Mouse (Mus musculus): ENCODE results near the gene Ly6g6c. TPM values are rescaled to one million over a fixed set of nuclear protein-coding genes. Genes with fewer than 3 reads are reported as not detected.

Ly6g6c gene
- polyA plus RNA-seq, 1 experiment: 0.18 TPM

DNA sequence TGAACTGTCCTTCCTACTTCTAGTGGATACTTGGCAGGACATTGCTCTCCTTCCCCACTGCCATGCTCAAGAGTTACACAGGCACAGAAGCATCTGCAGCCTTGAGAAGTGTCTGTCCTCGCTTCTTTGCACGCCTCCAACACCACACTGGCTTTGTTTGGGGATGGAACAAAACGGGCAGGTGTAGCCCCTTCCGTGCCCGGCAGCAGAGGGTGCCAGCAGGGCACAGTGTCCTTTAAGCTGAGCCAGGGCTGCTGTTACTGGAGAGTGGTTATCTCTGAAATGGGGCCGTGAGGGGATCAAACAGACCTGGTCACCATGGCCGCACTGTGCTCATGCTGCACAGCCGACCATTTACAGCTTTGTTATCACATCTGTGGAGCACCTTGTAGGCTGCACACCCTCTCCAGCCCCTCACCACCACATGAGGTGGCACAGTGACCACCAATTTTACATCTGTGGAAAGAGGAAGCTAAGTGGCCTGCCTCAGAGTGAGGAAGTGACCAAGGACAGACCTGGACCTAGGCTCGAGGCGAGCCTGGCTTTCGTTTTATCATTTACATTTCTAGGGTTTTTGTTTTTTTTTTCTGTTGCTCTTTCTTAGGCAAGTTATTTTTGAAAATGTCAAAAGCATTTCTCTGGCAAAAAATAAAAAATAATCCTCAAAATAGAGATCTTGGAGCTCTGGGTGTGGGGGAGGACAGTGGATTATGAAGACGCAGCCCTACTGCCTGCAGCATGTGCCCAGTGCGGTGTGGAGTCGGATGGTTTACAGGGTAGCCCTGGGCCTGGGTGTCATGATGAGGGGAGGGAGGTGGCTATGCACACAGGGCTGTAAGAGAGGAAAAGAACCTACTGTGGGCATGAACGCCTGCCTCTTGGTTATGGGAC, 29.5 kb downstream of the Ly6g6c start:
- Histone ChIP-seq H3ac (ENCODE audit: control insufficient read depth, insufficient read length) (no peak overlapping the region), H3K79me2 (ENCODE audit: control insufficient read depth, insufficient read depth) (peaks cover 10% of the 10 kb centered on the region), H3K27me3 (ENCODE audit: control insufficient read depth, insufficient read depth, insufficient read length) (no peaks in the 10 kb centered on the region), H3K4me3 (no peak overlapping the region), H3K4me2 (ENCODE audit: low read depth) (no peak overlapping the region), H3K36me3 (ENCODE audit: control insufficient read depth, insufficient read depth) (no peaks in the 10 kb centered on the region)
- TF ChIP-seq SRF (IDR thresholded peaks at IDR 0.05; ENCODE audit: control insufficient read depth, insufficient read length, low read depth) (no peak), TCF3 (IDR thresholded peaks at IDR 0.05; ENCODE audit: insufficient read length, low read depth) (no peak), POLR2A (IDR thresholded peaks at IDR 0.05; ENCODE audit: insufficient read length, low read depth) (no peak), REST (IDR thresholded peaks at IDR 0.05; ENCODE audit: insufficient read depth, insufficient read length) (no peak)

DNA sequence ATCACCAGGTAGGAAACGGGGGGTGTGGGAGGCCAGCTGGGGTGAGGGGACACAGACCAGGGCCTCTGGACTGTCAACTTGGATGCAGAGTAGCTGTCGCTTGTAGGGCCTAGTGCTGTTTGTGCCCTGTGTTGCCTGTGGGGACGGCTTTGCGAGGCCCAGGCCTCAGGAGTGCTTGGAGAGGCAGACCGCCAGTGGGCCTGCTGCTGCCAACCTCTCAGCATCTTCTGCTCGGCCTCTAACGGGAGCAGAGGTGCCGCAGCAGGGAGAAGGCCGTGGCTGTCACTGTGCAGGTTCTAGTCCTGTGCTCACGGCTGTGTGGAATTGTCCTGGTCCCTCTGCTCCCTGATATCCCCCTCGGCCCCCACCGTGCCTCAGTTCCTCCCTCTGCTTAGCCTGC, 31.4 kb downstream of the Ly6g6c start:
- Histone ChIP-seq H3K36me3 (ENCODE audit: control insufficient read depth, insufficient read depth) (peaks cover 4% of the 10 kb centered on the region), H3K4me3 (no peak overlapping the region), H3K27me3 (ENCODE audit: control insufficient read depth, insufficient read depth, insufficient read length) (no peaks in the 10 kb centered on the region), H3ac (ENCODE audit: control insufficient read depth, insufficient read length) (no peak overlapping the region), H3K79me2 (ENCODE audit: control insufficient read depth, insufficient read depth) (no peaks in the 10 kb centered on the region), H3K4me2 (ENCODE audit: low read depth) (no peak overlapping the region)
- no peak for TF ChIP-seq REST (IDR thresholded peaks at IDR 0.05; ENCODE audit: insufficient read depth, insufficient read length)

DNA sequence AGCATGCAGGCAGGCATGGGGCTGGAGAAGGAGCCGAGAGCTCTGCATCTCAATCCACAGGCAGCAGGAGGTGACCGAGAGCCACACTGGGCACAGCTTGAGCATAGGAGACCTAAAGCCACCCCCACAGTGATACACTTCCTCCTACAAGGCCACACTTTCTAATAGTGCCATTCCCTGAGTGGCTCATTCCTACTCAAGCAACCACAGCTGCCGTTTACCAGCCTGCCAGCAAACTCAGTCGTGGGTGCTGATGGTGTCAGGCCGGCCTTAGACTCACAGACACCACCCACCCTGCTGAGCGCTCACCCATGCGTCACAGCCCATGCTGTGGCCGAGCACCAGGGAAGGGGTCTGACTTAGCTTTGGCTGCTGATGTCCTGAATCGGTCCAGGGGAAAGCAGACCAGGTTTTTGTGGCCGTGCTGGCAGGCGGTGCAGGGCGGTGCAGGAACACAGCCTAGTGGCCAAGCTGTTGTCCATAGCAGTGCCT, 32.0 kb downstream of the Ly6g6c start:
- Histone ChIP-seq H3K36me3 (ENCODE audit: control insufficient read depth, insufficient read depth) (peaks cover 4% of the 10 kb centered on the region), H3K4me3 (no peak overlapping the region)

DNA sequence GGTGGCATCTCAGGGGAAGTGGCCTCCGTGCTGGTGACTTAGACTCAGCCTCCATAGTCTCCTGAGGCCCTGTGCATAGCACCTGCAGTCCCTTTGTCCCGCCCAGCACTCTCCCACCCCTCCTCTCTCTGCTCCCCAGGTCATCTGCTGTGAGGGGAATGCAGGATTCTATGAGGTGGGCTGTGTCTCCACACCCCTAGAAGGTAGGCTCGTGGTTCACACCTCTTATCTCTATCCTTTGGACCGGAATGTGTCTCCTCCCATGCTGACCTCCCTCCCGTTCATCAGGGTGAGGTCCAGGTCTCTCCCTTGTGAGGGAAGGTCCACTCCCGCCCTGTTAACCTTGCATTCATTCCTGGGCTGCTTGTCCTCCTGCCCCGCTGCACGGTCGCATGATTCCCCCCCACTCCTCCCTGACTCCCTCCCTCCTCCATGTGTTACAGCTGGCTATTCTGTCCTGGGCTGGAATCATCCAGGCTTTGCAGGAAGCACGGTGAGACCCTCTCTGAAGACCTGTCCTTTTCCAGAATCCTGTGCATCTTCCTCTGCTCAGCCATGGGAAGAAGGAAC, 35.1 kb downstream of the Ly6g6c start:
- Histone ChIP-seq H3K4me3 (no peak overlapping the region), H3K79me2 (ENCODE audit: control insufficient read depth, insufficient read depth) (no peaks in the 10 kb centered on the region), H3ac (ENCODE audit: control insufficient read depth, insufficient read length) (no peak overlapping the region), H3K4me2 (ENCODE audit: low read depth) (no peak overlapping the region), H3K27me3 (ENCODE audit: control insufficient read depth, insufficient read depth, insufficient read length) (no peaks in the 10 kb centered on the region), H3K36me3 (ENCODE audit: control insufficient read depth, insufficient read depth) (peaks cover 4% of the 10 kb centered on the region)
- TF ChIP-seq TCF3 (IDR thresholded peaks at IDR 0.05; ENCODE audit: insufficient read length, low read depth) (no peak), POLR2A (IDR thresholded peaks at IDR 0.05; ENCODE audit: insufficient read length, low read depth) (no peak), USF1 (IDR thresholded peaks at IDR 0.05; ENCODE audit: low read depth) (no peak), POLR2AphosphoS2 (IDR thresholded peaks at IDR 0.05; ENCODE audit: insufficient read length, low read depth) (no peak), MYOG (IDR thresholded peaks at IDR 0.05; ENCODE audit: control insufficient read depth in 1 of 3, insufficient read depth in 1 of 3, insufficient read length in 2 of 3, low read depth in 2 of 3) (no peak), SRF (IDR thresholded peaks at IDR 0.05; ENCODE audit: control insufficient read depth, insufficient read length, low read depth) (no peak), TCF12 (IDR thresholded peaks at IDR 0.05; ENCODE audit: insufficient read depth, poor library complexity, severe bottlenecking) (no peak), MYOD1 (IDR thresholded peaks at IDR 0.05; ENCODE audit: control insufficient read depth in 1 of 3, insufficient read length in 2 of 3, low read depth in 2 of 3) (no peak)

More for the DNA sequence above, 32.0 kb downstream of the Ly6g6c start:
- Histone ChIP-seq H3K79me2 (ENCODE audit: control insufficient read depth, insufficient read depth) (no peaks in the 10 kb centered on the region), H3K4me2 (ENCODE audit: low read depth) (no peak overlapping the region), H3ac (ENCODE audit: control insufficient read depth, insufficient read length) (no peak overlapping the region), H3K27me3 (ENCODE audit: control insufficient read depth, insufficient read depth, insufficient read length) (no peaks in the 10 kb centered on the region)
- no peak for TF ChIP-seq SRF (IDR thresholded peaks at IDR 0.05; ENCODE audit: control insufficient read depth, insufficient read length, low read depth)
- TF ChIP-seq REST (IDR thresholded peaks at IDR 0.05; ENCODE audit: insufficient read depth, insufficient read length): no peak

DNA sequence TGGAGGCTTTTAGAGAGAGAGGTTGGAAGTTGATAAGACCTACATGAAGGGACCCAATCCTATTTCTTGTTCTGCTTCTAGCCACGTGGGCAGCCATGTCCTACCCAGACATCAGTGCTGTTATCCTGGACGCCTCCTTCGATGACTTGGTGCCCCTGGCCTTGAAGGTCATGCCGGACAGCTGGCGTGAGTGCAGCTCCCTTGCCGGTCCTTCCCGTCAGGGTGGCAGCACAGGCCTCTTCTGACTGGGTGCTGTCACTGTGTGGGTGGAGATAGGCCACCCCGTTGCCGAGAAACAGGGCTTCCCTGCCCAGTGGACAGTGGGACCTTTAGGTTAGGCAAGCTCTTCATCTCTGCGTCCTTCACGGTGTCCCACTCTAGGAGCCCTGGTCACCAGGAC, 36.0 kb downstream of the Ly6g6c start:
- Histone ChIP-seq H3K79me2 (ENCODE audit: control insufficient read depth, insufficient read depth) (no peaks in the 10 kb centered on the region), H3K4me2 (ENCODE audit: low read depth) (no peak overlapping the region), H3K27me3 (ENCODE audit: control insufficient read depth, insufficient read depth, insufficient read length) (no peaks in the 10 kb centered on the region), H3K36me3 (ENCODE audit: control insufficient read depth, insufficient read depth) (peaks cover 4% of the 10 kb centered on the region), H3K4me3 (no peak overlapping the region), H3ac (ENCODE audit: control insufficient read depth, insufficient read length) (no peak overlapping the region)
- no peak for TF ChIP-seq REST (IDR thresholded peaks at IDR 0.05; ENCODE audit: insufficient read depth, insufficient read length)
- no peak for TF ChIP-seq POLR2A (IDR thresholded peaks at IDR 0.05; ENCODE audit: insufficient read length, low read depth)
- TF ChIP-seq USF1 (IDR thresholded peaks at IDR 0.05; ENCODE audit: low read depth): no peak
- TF ChIP-seq MYOD1 (IDR thresholded peaks at IDR 0.05; ENCODE audit: control insufficient read depth in 1 of 3, insufficient read length in 2 of 3, low read depth in 2 of 3): no peak

DNA sequence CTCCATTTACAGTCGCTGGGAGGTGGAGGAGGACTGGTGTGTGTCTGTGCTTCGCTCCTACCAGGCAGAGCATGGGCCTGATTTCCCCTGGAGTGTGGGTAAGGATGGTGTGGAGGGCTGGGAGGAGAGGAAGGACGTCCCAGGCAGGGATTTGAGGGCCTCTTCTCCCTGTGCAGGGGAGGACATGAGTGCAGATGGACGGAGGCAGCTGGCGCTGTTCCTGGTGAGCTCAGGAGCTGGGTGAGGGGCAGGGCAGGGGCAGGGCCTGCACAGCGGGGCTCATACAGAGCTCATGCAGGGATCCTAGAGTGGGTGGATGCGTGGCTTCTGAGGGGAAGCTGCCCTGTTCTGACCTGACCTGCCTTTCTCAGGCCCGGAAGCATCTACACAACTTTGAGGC, 37.1 kb downstream of the Ly6g6c start:
- TF ChIP-seq POLR2A (IDR thresholded peaks at IDR 0.05; ENCODE audit: insufficient read length, low read depth): no peak
- peak in 1 of 3 experiments; percentile 28 for TF ChIP-seq MYOD1 (IDR thresholded peaks at IDR 0.05; ENCODE audit: control insufficient read depth in 1 of 3, insufficient read length in 2 of 3, low read depth in 2 of 3)
- H3K4me2 ChIP-seq (ENCODE audit: low read depth): no peak overlapping the region
- H3K27me3 ChIP-seq (ENCODE audit: control insufficient read depth, insufficient read depth, insufficient read length): no peaks in the 10 kb centered on the region
- no peaks in the 10 kb centered on the region for H3K79me2 ChIP-seq (ENCODE audit: control insufficient read depth, insufficient read depth)
- no peak overlapping the region for H3ac ChIP-seq (ENCODE audit: control insufficient read depth, insufficient read length)
- no peak overlapping the region for H3K4me3 ChIP-seq
- peaks cover 4% of the 10 kb centered on the region for H3K36me3 ChIP-seq (ENCODE audit: control insufficient read depth, insufficient read depth)

All from myocyte (in vitro differentiated cells).